Mouse (Mus musculus) erythroblast, embryonic 14.5 days (primary cell): Measurements from ENCODE around the gene Adamts12. TPM values are rescaled to one million over a fixed set of nuclear protein-coding genes. Genes with fewer than 3 reads are reported as not detected.

ENCODE experiments used
- H3K27me3 ChIP-seq: 2 replicates; pipeline ENCODE4 v1.6.1; 2012; ENCODE audit warnings: inconsistent platforms; ENCODE audit not compliant: control insufficient read depth
- H3K36me3 ChIP-seq: 2 replicates; pipeline ENCODE4 v1.6.1; 2012; ENCODE audit warnings: mild to moderate bottlenecking, inconsistent platforms; ENCODE audit not compliant: control insufficient read depth
- H3K4me1 ChIP-seq: 2 replicates; pipeline ENCODE4 v1.6.1; 2012; ENCODE audit warnings: inconsistent platforms; ENCODE audit not compliant: control insufficient read depth
- H3K4me3 ChIP-seq: replicated peaks from 2 replicates; pipeline ENCODE3; 2012; ENCODE audit warnings: moderate library complexity, mild to moderate bottlenecking, inconsistent platforms
- H3K9me3 ChIP-seq: 2 replicates; pipeline ENCODE4 v1.6.1; 2012; ENCODE audit warnings: low read length, inconsistent platforms, mixed read lengths; ENCODE audit not compliant: control insufficient read depth
- GATA1 ChIP-seq: IDR thresholded peaks from 2 replicates; pipeline ENCODE4 v1.6.1; 2012; ENCODE audit warnings: low read length, inconsistent platforms, mixed read lengths
- TAL1 ChIP-seq: IDR thresholded peaks from 3 replicates; pipeline ENCODE4 v1.6.1; 2012; ENCODE audit warnings: low read length, inconsistent platforms, mixed read lengths
- polyA plus RNA-seq: library from polyadenylated mRNA; stranded (reverse); fragments of >175 nt; gene quantifications from 2 replicates; pipeline ENCODE4 v1.2.3, GENCODE M21; 2012

The Adamts12 gene
- polyA plus RNA-seq, 1 experiment = under 0.01 TPM

- no peaks in the 10 kb centered on the region for H3K36me3 ChIP-seq
- TF ChIP-seq GATA1 = no peak
- TF ChIP-seq TAL1 = no peak
- no peaks in the 10 kb centered on the region for H3K4me1 ChIP-seq
- no peak overlapping the region for H3K4me3 ChIP-seq
- peaks cover 31% of the 10 kb centered on the region for H3K27me3 ChIP-seq
- no peaks in the 10 kb centered on the region for H3K9me3 ChIP-seq
Measured at GRCm38 (mm10) chr15:11038476-11038875, 26.1 kb upstream of the Adamts12 start.

- no peak overlapping the region for H3K4me3 ChIP-seq
Measured at GRCm38 (mm10) chr15:11040067-11040466, 24.5 kb upstream of the Adamts12 start.

GRCm38 (mm10) chr15:11041229-11041628 lies 23.4 kb upstream of the Adamts12 start:
- TF ChIP-seq TAL1 (no peak), GATA1 (no peak)
- Histone ChIP-seq H3K27me3 (peaks cover 17% of the 10 kb centered on the region), H3K9me3 (no peaks in the 10 kb centered on the region), H3K36me3 (no peaks in the 10 kb centered on the region), H3K4me3 (no peak overlapping the region), H3K4me1 (no peaks in the 10 kb centered on the region)

More at GRCm38 (mm10) chr15:11040067-11040466, 24.5 kb upstream of the Adamts12 start:
- TF ChIP-seq TAL1 (no peak), GATA1 (no peak)
- no peaks in the 10 kb centered on the region for H3K9me3 ChIP-seq
- H3K27me3 ChIP-seq = peaks cover 29% of the 10 kb centered on the region
- H3K36me3 ChIP-seq = no peaks in the 10 kb centered on the region
- no peaks in the 10 kb centered on the region for H3K4me1 ChIP-seq

GRCm38 (mm10) chr15:11042828-11043227 lies 21.8 kb upstream of the Adamts12 start:
- Histone ChIP-seq H3K4me3 (no peak overlapping the region), H3K4me1 (no peaks in the 10 kb centered on the region), H3K9me3 (no peaks in the 10 kb centered on the region), H3K36me3 (no peaks in the 10 kb centered on the region), H3K27me3 (peaks cover 1% of the 10 kb centered on the region)
- no peak for TF ChIP-seq TAL1

GRCm38 (mm10) chr15:11053678-11054439 lies 10.7 kb upstream of the Adamts12 start:
- no peak overlapping the region for H3K4me3 ChIP-seq
- no peaks in the 10 kb centered on the region for H3K27me3 ChIP-seq
- no peaks in the 10 kb centered on the region for H3K36me3 ChIP-seq
- no peaks in the 10 kb centered on the region for H3K4me1 ChIP-seq
- TF ChIP-seq GATA1 = no peak
- TF ChIP-seq TAL1 = no peak
- no peaks in the 10 kb centered on the region for H3K9me3 ChIP-seq

- Histone ChIP-seq H3K36me3 (no peaks in the 10 kb centered on the region), H3K27me3 (no peaks in the 10 kb centered on the region), H3K4me1 (no peaks in the 10 kb centered on the region), H3K9me3 (no peaks in the 10 kb centered on the region), H3K4me3 (no peak overlapping the region)
- no peak for TF ChIP-seq GATA1
- no peak for TF ChIP-seq TAL1
Measured at GRCm38 (mm10) chr15:11054440-11055080, 10.0 kb upstream of the Adamts12 start.

DNA sequence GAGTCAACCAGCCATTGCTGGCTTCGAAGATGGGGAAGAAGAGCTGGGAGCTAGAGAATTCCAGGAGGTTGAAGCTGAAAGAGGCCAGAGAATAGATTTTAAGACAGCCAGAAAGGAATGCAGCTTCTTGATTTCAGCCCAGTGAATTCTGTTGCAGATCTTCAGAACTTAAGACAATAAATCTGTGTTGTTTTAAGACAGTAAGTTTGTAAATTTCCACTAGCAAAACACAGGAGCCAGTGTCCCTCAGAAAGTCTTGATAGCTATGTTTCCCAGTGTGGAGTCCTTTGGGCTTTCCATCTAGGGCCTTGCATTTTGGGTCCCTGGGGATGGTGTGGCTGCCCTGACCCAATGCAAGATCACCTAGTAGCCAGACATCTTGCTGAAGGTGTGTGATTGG lies 1.7 kb upstream of the Adamts12 start:
- Histone ChIP-seq H3K9me3 (no peaks in the 10 kb centered on the region), H3K27me3 (no peaks in the 10 kb centered on the region), H3K36me3 (no peaks in the 10 kb centered on the region), H3K4me3 (no peak overlapping the region), H3K4me1 (no peaks in the 10 kb centered on the region)
- TF ChIP-seq TAL1 (no peak), GATA1 (no peak)

GRCm38 (mm10) chr15:11064160-11064557 lies 431 bp upstream of the Adamts12 start:
- Histone ChIP-seq H3K9me3 (no peaks in the 10 kb centered on the region), H3K27me3 (no peaks in the 10 kb centered on the region), H3K4me3 (no peak overlapping the region), H3K4me1 (no peaks in the 10 kb centered on the region), H3K36me3 (no peaks in the 10 kb centered on the region)
- TF ChIP-seq TAL1 (no peak), GATA1 (no peak)

DNA sequence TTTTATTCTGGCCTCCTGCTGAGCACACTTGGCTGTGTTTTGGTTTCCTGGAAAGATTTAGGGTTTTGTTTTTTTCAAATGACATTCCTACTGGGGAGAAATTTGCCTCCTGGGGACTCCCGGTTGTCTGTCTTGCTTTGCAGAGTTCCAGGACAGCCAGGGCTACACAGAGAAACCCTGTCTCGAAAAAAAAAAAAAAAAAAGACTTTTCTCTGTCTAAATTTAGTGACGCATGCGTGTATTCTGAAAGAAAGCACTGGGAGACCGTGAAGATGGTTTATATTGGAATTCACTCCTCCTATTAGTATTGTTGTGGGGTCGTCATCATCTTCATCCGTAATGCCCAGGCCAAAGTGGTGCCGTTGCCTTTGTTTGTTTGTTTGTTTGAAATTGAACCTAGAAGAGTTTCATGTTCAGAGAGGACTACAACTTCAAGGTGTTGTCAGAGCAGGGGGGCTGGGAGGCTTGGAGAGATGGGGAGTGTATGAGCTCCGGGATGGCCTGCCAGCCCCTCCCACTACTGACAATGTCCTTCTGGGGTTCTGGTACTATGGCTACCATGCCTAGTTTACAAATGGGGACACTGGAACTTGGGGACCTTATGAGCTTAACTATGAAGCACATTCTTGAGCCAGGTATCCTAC lies 1.1 kb downstream of the Adamts12 start:
- Histone ChIP-seq H3K4me3 (no peak overlapping the region), H3K36me3 (no peaks in the 10 kb centered on the region), H3K4me1 (no peaks in the 10 kb centered on the region), H3K9me3 (no peaks in the 10 kb centered on the region), H3K27me3 (no peaks in the 10 kb centered on the region)
- no peak for TF ChIP-seq TAL1
- no peak for TF ChIP-seq GATA1
